Mouse (Mus musculus) gastrocnemius, postnatal 14 days (tissue): ENCODE measurements around the gene Hlcs. TPM values are rescaled to one million over a fixed set of nuclear protein-coding genes. Genes with fewer than 3 reads are reported as not detected.

ENCODE experiments used
- DNase-seq: peaks from one replicate; pipeline ENCODE4 v3.0.0; 2021; ENCODE audit warnings: mixed read lengths
- intact Hi-C: fragments of 180-260 bp; cut with DNase I; formaldehyde crosslinking; loops from one replicate; pipeline ENCODE4 v1.15.1; 2025; ENCODE audit warnings: low total_unique reads
- total RNA-seq, 2 experiments: library from RNA; stranded (reverse); gene quantifications; 2 replicates each; pipeline ENCODE4 v1.2.3; 2021

The Hlcs gene
- total RNA-seq, 2 experiments from 2014 or later, result 5.8 to 6.6 TPM

DNA sequence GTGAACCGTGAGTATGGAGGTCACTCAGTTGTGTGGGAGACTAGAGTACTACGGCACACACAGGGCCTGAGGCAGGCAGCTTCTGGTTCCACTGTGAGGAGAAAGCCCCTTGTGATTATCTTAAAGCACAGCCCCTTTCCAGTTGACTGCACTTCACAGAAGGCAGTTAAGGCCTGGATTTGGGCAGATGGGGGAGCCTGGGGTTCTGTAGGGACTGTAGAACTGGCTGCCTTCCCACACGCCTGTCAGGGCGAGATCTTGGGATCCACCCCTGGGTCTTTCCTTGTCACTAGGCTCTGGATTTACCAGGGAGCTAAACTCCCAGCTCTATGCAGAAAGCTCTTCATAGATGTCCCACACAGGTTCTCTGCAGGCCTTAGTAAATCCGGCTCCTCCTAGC, 17.1 kb upstream of the Hlcs start:
- intact Hi-C loops, result no loop called here
- DNase-seq, result no peak

DNA sequence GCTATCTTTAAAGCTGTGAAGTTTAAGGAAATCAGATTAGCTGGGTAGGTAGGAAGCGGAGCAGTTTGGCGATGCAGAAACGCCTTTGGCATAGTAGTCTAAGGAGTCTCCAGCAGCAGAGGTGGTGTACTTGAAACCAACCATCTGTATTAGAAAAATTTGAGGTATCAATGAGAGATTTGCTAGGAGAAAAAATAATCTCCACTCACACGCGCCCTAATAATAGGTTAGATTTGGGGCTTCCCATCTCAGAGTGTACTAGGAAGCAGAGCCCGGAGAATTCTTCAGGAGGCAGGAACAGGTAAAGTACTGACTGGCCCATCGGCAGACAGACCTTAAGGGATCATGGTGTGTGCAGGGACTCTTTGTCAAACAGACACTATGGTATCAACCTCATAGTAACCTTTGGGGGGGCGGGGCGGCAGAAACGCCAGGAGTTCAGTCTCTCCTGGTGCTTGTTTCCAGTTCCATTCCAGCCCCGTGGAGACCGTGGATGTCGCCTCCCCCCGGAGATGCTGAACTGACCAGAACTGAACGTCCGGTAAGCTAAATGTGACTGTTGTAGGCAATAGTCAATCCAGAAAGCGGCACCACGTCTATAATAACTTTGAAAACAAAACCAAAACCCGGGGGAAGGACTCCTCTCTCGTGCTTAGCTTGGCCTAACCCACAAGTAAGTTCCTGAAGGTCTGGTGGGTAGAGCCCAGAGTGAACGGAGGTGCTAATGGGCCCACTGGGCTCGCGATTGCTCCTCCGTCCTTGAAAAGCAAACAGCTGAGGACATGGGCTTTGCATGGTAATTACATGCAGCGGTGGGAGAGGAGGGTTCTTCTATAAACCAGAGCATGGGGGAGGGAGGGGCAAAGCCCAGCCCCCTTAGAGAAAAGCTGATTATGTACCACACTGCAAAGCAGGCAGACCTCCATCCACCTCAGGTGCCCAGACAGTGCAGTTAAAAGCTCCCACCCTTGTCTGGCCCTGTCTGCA, 15.8 kb upstream of the Hlcs start:
- intact Hi-C loops, result no loop called here
- DNase-seq, result no peak

DNA sequence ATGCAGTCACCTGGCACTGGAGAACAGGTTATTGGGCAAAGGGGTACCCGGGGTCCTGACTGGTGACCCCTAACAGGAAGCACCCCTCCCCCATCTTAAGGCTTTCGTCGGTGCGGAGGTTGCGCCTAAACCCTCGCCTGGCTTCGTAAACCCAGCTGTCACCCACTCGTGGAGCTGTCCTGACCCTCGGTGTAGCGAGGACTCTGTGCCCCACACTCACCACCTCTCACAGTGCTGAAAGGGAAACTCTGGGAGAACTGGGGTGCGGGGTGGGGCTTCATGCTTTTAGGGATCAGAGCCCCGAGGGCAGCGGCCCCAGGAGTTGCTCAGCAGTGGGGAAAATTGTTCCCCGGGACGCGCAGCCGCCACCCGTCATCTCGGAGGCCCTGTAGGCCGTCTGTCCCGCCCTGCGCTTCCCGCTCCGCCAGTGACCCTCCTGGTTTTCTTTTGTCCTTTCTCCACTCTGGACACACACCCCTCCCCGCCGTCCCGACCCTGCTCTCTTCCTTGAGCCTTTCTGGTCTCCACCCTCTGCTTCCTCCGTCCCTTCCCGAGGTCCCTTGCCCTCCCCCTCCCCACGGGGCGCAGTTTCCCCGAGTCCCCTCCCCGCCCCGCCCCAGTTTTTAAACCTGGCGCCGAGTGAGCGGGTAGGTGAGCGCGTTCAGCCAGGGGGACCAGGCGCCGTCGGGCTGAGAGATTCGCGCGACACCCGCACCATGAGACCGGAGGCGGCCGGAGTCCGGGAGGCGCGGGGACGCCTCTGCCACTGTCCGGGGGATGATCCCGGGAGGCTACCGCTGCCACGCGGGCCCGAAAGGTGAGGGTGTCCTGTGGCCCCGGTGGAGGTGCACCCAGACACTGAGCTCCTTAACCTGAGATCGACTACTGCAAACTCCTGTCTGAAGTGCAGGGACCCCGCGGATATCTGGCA, 14.7 kb upstream of the Hlcs start, which contains the start of gene Ripply3:
Gene Ripply3 (plus strand): TSS at position 640 of the 931 bp plus-strand sequence.
- intact Hi-C loops, result no loop called here
- peak; percentile 47 for DNase-seq

DNA sequence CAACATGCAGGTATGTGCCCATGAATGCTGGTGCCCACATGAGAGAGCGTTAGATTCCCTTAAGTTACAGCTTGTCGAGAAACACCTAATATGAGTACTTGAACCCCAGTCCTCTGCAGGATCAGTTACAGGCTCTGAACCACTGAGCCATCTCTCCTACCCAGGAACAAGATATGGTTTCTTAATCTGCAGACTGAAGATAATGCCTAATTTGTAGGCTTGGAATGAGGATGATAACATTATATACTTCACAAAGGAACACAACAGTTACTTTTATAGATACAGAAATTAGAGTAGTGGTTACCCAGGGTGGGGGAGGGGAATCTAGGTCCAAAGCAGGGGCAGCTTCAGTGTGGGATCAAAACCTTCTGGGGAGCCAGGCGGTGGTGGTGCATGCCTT, 12.6 kb upstream of the Hlcs start:
- intact Hi-C loops, result no loop called here

DNA sequence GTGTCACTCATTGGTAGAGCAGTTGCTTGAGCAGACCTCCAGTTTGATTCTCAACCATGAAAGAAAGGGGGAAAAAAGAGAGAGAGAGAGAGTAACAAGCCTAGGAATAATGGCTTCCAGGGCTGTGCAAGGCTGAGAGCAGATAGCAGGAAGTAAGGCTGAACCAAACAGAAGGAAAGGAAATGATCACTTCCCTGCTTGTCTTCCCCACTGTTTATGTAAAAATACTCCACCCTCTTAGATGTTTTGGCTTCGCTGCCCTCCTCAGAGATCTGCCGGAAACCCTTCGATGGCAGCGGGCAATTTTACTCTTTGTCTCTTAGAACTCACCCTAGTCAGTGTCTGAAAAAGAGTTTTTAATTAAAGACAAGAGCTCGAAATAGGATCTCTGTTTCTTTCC, 10.3 kb upstream of the Hlcs start:
- no peak for DNase-seq
- intact Hi-C loops, result no loop called here

More for the DNA sequence above, 12.6 kb upstream of the Hlcs start:
- no peak for DNase-seq

DNA sequence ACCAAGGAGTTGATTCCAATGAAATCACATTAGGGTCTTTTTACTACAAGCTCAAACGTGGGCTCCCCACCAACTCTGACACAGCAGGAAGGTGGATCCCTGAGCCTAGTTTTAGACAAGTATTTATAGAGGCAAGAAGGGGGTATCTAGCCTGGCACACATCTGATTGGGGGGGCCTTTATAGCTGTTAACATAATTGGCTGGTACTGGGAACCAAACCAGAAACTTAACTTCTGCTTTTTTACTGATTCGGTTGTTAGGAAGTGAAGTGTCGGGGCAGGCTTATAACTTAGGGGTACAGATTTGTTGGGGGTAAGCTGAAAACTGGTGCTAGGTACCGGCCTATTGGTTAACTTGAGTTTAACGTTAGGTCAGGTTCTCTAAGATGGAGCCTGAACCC, 6.9 kb upstream of the Hlcs start:
- intact Hi-C loops, result no loop called here
- DNase-seq, result no peak

DNA sequence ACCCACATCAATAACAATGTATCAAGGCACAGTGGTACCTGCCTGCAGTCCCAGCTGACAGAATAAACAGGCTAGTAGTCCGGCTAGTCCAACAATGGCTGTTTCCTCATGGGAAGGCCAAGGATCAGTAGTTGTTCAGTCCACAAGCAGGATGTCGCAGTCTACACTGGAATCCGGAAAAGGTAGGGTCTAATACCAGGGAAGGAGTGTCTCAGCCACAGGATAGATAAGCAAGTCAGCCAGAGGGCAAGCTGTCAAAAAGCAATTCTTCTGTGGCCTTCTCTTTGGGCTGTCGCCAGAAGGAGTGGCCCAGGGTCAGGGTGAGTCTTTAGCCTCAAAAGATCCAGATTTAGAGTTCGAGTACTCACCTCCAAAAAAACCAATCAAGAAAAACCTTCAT, 4.4 kb upstream of the Hlcs start:
- intact Hi-C loops, result no loop called here
- DNase-seq, result no peak

DNA sequence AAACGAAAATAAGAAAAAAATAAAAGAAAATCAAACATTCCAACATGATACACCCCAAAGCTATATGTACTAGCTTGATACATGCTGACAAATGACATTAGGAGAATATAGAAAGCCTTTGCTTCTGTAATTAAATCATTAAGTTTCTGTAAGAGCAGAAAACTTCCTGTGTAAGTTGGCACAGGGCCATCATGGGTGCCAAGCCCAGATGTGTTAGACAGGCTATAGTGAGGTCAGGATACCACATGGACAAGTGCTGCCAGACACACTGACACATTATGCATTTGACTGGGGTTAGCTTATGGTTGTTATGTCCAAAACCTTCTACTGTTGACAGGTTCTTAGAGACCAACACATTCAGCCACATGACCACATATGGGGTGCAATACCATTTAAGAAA, 1.8 kb upstream of the Hlcs start:
- DNase-seq, result no peak

DNA sequence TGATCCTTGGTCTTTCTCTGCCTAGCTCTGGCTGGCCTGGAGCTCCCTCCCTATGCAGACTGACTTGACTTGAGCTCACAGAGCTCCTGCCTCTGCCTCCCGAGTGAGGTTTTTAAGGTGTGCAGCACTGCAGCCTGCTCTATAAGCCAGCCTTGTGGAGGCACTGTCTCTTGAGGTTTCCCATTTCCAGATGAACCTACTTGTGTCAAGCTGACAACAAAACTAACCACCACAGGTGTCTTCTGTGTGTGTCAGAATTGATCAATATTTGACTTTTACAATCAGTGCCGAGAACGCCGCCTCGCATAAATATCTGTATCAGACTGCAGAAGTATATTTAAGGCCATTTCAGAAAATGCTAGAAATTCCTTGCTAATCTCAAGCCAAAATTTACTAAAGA, 1.3 kb upstream of the Hlcs start:
- intact Hi-C loops, result no loop called here
- DNase-seq, result no peak

More for the DNA sequence above, 1.8 kb upstream of the Hlcs start:
- intact Hi-C loops, result no loop called here

DNA sequence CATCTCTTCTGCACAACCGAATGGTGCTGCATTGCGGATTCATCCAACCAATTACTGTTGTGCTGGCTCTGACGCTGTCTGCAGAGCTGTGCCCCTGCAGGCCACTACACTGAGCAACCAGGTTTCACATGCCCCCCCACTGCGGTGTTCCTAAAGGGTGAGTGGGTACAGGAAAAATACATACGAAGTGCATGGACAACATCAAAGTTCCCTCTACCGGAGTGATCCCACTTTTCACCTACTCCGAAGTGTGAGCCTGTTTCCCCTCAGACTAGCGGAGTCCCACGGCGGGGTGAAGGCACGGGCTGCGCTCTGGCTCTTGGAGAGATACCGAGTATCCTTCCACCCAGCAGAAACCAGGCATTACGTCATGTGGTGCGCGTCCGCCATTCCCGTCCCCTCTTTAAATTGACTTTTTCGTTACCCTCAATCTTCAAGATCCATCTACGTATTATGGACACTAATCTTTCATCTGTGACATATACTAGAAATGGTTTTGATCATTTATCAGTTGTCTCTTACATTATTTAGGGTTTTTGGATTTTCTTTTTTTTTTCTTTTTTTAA, 625 bp downstream of the Hlcs start:
- DNase-seq, result peak; percentile 81
- intact Hi-C loops, result no loop called here

DNA sequence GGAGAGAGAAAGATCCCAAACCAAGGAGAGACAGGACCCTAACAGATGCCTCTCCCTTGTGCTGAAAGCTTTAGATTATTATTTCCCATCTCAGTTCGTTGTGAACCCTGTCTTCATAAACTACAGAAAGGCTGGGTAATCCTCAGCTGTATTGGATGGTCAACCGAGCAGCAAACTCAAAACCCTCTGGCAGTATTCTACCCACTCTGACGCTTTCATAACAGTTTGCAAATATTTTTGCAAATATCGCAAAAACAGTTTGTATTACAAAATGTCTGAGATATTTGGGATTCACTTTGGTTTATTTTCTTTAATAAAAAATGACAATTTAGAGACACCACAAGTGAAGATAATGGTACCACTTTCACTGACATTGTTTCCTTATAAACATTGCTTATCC, 1.4 kb downstream of the Hlcs start:
- intact Hi-C loops, result no loop called here
- DNase-seq, result no peak

DNA sequence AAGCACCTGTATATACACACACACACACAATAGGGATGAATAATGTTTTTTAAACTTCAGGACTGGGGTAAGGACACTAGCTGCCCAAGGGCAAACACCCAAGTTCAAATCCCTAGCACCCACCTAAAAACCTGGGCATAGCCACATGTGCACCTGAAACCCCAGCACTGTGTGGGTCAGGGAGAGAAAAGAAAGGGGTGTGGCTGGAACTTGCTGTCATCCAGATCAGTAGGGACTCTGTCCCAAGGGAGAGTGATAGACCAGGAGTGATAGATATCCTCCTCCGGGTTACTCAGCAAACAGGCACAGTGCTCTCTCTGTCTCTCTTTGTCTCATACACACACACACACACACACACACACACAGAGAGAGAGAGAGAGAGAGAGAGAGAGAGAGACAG, 2.0 kb downstream of the Hlcs start:
- intact Hi-C loops, result no loop called here
- no peak for DNase-seq

DNA sequence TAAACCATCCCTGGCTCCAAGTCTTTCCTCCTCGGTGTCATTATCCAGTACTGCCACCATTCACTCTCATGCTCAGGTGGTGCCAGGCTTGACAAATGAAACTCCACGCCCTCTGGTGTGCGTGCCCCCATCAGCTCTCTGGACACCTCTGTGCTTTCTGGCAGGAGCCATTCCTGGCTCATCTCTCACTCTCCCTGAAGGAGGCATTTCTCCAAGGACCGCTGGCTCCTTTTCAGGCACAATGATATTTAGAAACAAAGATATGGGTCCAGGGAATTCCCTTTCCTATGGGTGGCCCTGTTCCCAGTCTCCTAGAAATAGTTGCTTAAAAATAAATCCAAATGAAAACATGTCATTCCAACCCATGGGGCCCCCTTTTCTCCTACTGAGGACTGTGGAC, 4.3 kb downstream of the Hlcs start:
- no peak for DNase-seq
- intact Hi-C loops, result loop anchor here (5.0 kb wide), 1 partner anchor 37 kb away; no protein-coding TSS in a partner anchor

DNA sequence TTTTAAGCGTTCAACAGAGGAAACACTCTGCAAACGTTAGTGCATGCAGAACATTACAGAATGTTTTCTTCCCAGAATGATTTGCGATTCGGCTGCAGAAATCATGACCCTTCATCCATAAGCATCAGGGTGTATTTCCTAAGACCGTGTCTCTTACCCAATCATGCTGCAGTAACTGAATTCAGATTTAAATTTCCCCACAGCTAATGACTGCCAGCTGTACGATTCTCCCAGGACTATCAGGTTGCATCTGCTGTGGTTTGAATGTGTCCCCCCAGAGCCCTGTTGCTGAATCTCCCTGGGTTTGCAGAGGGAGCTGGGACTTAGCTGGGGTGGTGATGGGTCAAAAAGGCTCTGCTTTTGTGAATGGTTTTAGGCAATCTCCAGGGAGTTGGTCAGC, 5.4 kb downstream of the Hlcs start:
- DNase-seq, result no peak
- intact Hi-C loops, result loop anchor here (5.0 kb wide), 1 partner anchor 36 kb away; no protein-coding TSS in a partner anchor

DNA sequence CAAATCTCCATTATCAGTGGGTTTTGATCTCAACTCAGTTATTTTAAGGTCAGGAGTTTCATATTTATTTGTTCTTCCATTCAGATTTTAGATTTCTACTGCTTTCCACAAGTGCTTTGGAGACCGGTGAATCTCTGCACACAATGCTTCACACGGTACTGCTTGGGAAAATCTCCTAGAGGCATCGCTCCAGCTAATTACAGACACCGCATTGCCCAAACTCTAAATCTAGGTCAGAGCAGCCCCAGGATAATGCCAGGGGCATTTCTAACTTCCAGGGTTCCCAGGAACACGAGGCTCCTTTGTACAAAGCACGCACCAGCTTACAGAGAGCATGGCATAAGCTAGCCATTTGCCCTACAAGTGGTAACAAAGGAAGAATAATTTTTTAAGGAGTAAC, 5.8 kb downstream of the Hlcs start:
- intact Hi-C loops, result loop anchor here (5.0 kb wide), 1 partner anchor 35 kb away; no protein-coding TSS in a partner anchor
- DNase-seq, result no peak

DNA sequence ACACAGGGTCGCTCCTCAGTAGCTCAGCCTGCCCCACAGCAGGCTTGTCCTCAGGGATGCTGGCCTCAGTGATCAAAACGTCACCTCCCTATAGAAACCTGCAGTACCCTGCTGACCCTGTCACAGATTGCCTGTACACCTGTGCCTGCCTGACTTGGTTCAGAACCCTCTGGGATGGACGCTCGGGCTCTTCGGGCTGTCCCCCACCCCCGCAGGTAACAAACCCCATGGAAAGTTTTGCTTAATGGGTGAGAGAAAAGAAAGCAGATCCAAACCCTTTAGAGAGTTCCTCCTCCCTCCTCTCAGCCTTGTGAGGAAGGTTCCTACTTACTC, 10.2 kb downstream of the Hlcs start:
- no peak for DNase-seq
- intact Hi-C loops, result no loop called here

DNA sequence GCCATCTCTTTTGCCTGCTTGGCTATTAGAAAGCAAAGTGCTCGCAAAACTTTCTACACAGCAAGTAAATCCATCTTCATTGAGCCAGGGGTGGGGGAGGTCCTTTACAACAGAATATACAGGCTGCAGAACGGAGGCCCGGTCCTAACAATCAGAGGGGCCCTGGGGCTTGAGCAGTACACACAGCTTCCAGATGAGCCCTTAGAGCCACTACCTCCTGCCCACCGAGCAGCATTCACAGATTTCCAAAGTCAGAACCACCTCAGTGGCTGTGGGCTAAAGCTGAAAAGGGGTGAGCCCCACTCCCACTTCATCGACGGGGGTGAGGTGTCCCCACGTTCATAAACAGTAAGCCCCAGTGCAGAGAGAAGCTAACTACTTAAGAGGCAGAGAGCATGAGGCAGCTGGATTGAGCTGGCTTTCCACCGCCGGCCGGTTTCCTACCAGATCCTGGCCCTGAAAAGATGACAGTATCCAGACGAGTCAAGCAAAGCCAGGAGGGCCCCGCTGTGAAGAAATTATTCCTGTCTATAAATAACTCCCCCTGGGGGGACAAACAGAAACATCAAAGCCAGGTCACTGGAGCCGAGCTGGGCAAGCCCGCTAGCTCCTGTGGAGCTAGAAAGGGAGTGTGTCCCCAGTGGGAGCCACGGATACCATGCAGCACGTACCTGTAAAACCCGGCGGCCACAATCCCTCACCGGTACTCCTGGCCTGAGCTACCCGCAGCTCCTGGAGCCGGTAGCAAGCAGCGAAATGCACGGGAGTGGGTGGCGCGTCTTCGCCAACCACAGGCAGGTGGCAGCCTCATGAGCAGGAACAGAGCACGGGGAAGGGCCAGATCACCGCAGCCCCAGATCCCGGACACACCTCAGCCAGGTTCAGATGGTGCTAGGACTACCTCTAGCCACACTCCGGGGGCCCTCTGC, 10.8 kb downstream of the Hlcs start:
- no peak for DNase-seq
- intact Hi-C loops, result no loop called here

DNA sequence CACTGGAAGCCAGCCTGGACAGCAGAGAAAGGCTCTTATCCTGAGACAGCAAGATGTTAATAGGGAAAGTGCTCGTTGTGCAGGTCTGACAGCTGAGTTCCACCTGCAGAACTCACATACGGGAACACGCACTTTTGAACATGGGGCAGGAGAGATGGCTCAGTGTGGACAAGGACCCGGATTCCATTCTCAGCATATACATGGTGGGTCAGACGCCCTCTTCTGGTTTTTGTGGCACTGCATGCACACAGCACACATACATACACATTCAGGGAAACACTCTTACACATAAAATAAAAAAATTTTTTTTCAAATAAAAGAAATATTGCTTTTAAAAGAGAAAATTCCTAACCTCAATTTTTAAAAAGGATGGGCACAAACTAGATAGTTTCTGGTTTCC, 11.7 kb downstream of the Hlcs start:
- intact Hi-C loops, result no loop called here

DNA sequence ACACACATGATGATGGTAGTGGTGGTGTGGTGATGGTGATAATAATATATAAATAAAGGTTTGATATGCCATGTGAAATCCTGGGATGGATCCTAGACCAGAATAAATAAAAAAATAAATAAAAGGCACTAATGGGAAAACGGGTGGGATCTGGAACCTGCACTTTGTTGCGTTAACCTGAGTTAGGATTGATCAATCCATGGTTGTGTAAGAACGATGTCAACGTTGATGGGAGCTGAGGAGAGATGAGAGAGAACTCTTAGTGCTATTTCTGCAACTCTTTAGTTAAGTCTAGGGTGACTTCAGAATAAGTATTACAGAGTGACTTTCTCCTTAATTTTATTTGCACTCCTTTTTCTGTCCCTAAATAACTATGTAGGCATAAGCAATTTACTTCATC, 12.2 kb downstream of the Hlcs start:
- intact Hi-C loops, result no loop called here
- DNase-seq, result no peak

More for the DNA sequence above, 11.7 kb downstream of the Hlcs start:
- no peak for DNase-seq
